Mouse (Mus musculus): ENCODE measurements around the gene Ssbp2.

Ssbp2 gene

GRCm38 (mm10) chr13:91724211-91724610 is 264.1 kb downstream of the Ssbp2 start:
- no peak for DNase-seq (ENCODE audit: low spot score in 2 of 2)

DNA sequence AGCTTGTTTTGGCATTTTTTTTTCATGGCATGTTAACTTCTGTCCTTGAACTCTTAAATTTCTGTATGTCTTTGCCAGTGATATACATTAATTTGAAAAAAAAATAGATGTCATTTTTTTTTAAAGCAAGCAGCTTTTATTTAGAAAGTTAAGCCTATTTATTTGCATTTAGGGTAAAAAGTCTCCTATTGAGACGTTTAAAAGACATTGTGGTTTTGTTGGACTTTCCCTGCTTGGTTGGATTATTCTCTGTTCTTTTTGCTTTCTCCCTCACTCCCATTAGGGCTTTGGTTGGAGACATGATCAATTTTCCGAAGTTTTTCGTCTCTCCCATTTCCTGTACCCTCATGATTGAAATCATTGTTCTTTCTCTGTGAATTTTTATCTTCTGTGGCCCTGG is 265.0 kb downstream of the Ssbp2 start:
- DNase-seq (ENCODE audit: low spot score in 2 of 2) = no peak

- no peak for DNase-seq (ENCODE audit: low spot score in 2 of 2)
These were observed 267.8 kb downstream of the Ssbp2 start for GRCm38 (mm10) chr13:91727899-91728298.

GRCm38 (mm10) chr13:91737191-91737590 is 277.1 kb downstream of the Ssbp2 start:
- no peak for DNase-seq (ENCODE audit: low spot score in 2 of 2)

DNA sequence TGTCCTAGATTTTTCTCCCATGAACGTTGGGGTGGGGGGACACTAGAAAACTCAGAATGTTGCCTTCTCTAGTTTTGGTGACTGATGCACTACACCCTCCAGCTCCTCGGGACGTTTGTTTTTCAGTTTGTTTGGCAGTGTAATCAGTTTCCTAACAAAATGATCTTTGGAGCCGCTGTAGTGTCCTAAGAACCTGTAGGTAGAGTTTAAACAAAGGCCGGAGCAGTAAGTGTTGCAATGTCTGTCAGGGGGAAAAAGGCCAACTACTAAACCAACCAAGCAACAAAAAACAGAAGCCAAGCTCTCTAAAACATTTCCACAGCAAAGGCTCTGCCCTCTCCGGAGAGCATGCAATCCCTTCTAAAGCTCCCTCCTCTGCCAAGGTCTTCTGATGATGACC is 280.8 kb downstream of the Ssbp2 start:
- no peak for DNase-seq (ENCODE audit: low spot score in 2 of 2)

- DNase-seq (ENCODE audit: low spot score in 2 of 2) = no peak
These were observed 281.4 kb downstream of the Ssbp2 start, which contains the start of gene Acot12 for GRCm38 (mm10) chr13:91741280-91742047. TSS of gene Acot12 (plus strand) at chr13:91741512.

GRCm38 (mm10) chr13:91743180-91743579 is 283.1 kb downstream of the Ssbp2 start:
- no peak for DNase-seq (ENCODE audit: low spot score in 2 of 2)

GRCm38 (mm10) chr13:91746470-91746869 is 286.4 kb downstream of the Ssbp2 start:
- no peak for DNase-seq (ENCODE audit: low spot score in 2 of 2)

- DNase-seq (ENCODE audit: low spot score in 2 of 2) = no peak
These were observed 288.3 kb downstream of the Ssbp2 start for GRCm38 (mm10) chr13:91748401-91748800.

DNA sequence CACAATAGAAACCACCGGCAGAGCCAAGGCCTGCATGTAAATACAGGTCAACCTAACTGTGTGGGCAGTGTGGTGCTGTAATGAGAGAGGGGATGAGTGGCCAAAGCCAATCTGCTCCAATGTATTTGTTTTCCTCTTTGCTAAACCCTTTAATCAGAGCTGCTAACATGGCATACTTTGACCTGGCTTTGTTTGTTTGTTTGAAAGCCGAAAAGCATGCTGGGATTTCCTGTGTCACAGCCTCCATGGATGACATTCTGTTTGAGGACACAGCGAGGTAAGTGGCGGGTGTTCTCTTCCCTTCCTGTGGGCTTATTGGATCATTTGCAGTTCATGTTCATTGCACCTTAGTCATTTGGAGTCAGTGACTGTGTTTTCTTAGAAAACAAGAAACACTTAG is 289.9 kb downstream of the Ssbp2 start:
- no peak for DNase-seq (ENCODE audit: low spot score in 2 of 2)
